Mouse (Mus musculus): ENCODE results near the gene Agbl4. TPM values are rescaled to one million over a fixed set of nuclear protein-coding genes. Genes with fewer than 3 reads are reported as not detected.
A peak's percentile ranks its signal among the peaks of the same experiment; 100 is the strongest.

The Agbl4 gene
- polyA plus RNA-seq, 1 experiment: 0.21 TPM

GRCm38 (mm10) chr4:111624914-111625313, 1227.5 kb downstream of the Agbl4 start:
- DNase-seq: no peak
- TF ChIP-seq POLR2A (IDR thresholded peaks at IDR 0.05; ENCODE audit: borderline replicate concordance, extremely low read depth, low read depth, low read length): no peak
- TF ChIP-seq CTCF (IDR thresholded peaks at IDR 0.05; ENCODE audit: insufficient read depth, low read length): no peak
- no peaks in the 10 kb centered on the region for H3K4me1 ChIP-seq (ENCODE audit: control insufficient read depth, insufficient read depth, low read length)
- H3K4me3 ChIP-seq (replicated peaks; ENCODE audit: extremely low read depth, low read depth, low read length): no peak overlapping the region
- WGBS: 37% methylated on average over 5 of the region's 5 CpGs

- 37% methylated on average over 8 of the region's 8 CpGs for WGBS
- DNase-seq: peak; percentile 59
- Histone ChIP-seq H3K4me3 (replicated peaks; ENCODE audit: extremely low read depth, low read depth, low read length) (no peak overlapping the region), H3K4me1 (ENCODE audit: control insufficient read depth, insufficient read depth, low read length) (no peaks in the 10 kb centered on the region)
- TF ChIP-seq CTCF (IDR thresholded peaks at IDR 0.05; ENCODE audit: insufficient read depth, low read length): peak; percentile 72
- no peak for TF ChIP-seq POLR2A (IDR thresholded peaks at IDR 0.05; ENCODE audit: borderline replicate concordance, extremely low read depth, low read depth, low read length)
These were observed 1228.8 kb downstream of the Agbl4 start for GRCm38 (mm10) chr4:111626118-111626830.

- Histone ChIP-seq H3K4me3 (replicated peaks; ENCODE audit: extremely low read depth, low read depth, low read length) (no peak overlapping the region), H3K4me1 (ENCODE audit: control insufficient read depth, insufficient read depth, low read length) (no peaks in the 10 kb centered on the region)
- no peak for DNase-seq
- WGBS: 77% methylated on average over 1 of the region's 1 CpGs
- no peak for TF ChIP-seq CTCF (IDR thresholded peaks at IDR 0.05; ENCODE audit: insufficient read depth, low read length)
- no peak for TF ChIP-seq POLR2A (IDR thresholded peaks at IDR 0.05; ENCODE audit: borderline replicate concordance, extremely low read depth, low read depth, low read length)
These were observed 1235.2 kb downstream of the Agbl4 start for GRCm38 (mm10) chr4:111632615-111633014.

GRCm38 (mm10) chr4:111635538-111636124, 1238.2 kb downstream of the Agbl4 start:
- no peak for DNase-seq
- 85% methylated on average over 3 of the region's 3 CpGs for WGBS
- Histone ChIP-seq H3K4me1 (ENCODE audit: control insufficient read depth, insufficient read depth, low read length) (no peaks in the 10 kb centered on the region), H3K4me3 (replicated peaks; ENCODE audit: extremely low read depth, low read depth, low read length) (no peak overlapping the region)
- TF ChIP-seq POLR2A (IDR thresholded peaks at IDR 0.05; ENCODE audit: borderline replicate concordance, extremely low read depth, low read depth, low read length): no peak
- TF ChIP-seq CTCF (IDR thresholded peaks at IDR 0.05; ENCODE audit: insufficient read depth, low read length): no peak

- 88% methylated on average over 5 of the region's 5 CpGs for WGBS
- TF ChIP-seq CTCF (IDR thresholded peaks at IDR 0.05; ENCODE audit: insufficient read depth, low read length): no peak
- TF ChIP-seq POLR2A (IDR thresholded peaks at IDR 0.05; ENCODE audit: borderline replicate concordance, extremely low read depth, low read depth, low read length): no peak
- no peak for DNase-seq
- H3K4me1 ChIP-seq (ENCODE audit: control insufficient read depth, insufficient read depth, low read length): no peaks in the 10 kb centered on the region
- no peak overlapping the region for H3K4me3 ChIP-seq (replicated peaks; ENCODE audit: extremely low read depth, low read depth, low read length)
These were observed 1241.7 kb downstream of the Agbl4 start for GRCm38 (mm10) chr4:111638948-111639708.

- TF ChIP-seq CTCF (IDR thresholded peaks at IDR 0.05; ENCODE audit: insufficient read depth, low read length) (no peak), POLR2A (IDR thresholded peaks at IDR 0.05; ENCODE audit: borderline replicate concordance, extremely low read depth, low read depth, low read length) (no peak)
- no peak for DNase-seq
- H3K4me3 ChIP-seq (replicated peaks; ENCODE audit: extremely low read depth, low read depth, low read length): no peak overlapping the region
- no peaks in the 10 kb centered on the region for H3K4me1 ChIP-seq (ENCODE audit: control insufficient read depth, insufficient read depth, low read length)
- WGBS: 60% methylated on average over 6 of the region's 6 CpGs
These were observed 1247.8 kb downstream of the Agbl4 start for GRCm38 (mm10) chr4:111645117-111645830.

- H3K4me1 ChIP-seq (ENCODE audit: control insufficient read depth, insufficient read depth, low read length): no peaks in the 10 kb centered on the region
- WGBS: 31% methylated on average over 1 of the region's 1 CpGs
- no peak overlapping the region for H3K4me3 ChIP-seq (replicated peaks; ENCODE audit: extremely low read depth, low read depth, low read length)
- TF ChIP-seq POLR2A (IDR thresholded peaks at IDR 0.05; ENCODE audit: borderline replicate concordance, extremely low read depth, low read depth, low read length) (no peak), CTCF (IDR thresholded peaks at IDR 0.05; ENCODE audit: insufficient read depth, low read length) (no peak)
- no peak for DNase-seq
These were observed 1248.3 kb downstream of the Agbl4 start for GRCm38 (mm10) chr4:111645831-111646166.

GRCm38 (mm10) chr4:111653451-111653850, 1256.0 kb downstream of the Agbl4 start:
- WGBS: 53% methylated on average over 1 of the region's 1 CpGs
- TF ChIP-seq CTCF (IDR thresholded peaks at IDR 0.05; ENCODE audit: insufficient read depth, low read length): no peak
- no peak for TF ChIP-seq POLR2A (IDR thresholded peaks at IDR 0.05; ENCODE audit: borderline replicate concordance, extremely low read depth, low read depth, low read length)

GRCm38 (mm10) chr4:111663730-111664129, 1266.3 kb downstream of the Agbl4 start:
- no peak overlapping the region for H3K4me3 ChIP-seq (replicated peaks; ENCODE audit: extremely low read depth, low read depth, low read length)
- H3K4me1 ChIP-seq (ENCODE audit: control insufficient read depth, insufficient read depth, low read length): peaks cover 4% of the 10 kb centered on the region; the same call in 1 of the 2 replicates
- WGBS: 12% methylated on average over 1 of the region's 1 CpGs
- TF ChIP-seq CTCF (IDR thresholded peaks at IDR 0.05; ENCODE audit: insufficient read depth, low read length): no peak
- TF ChIP-seq POLR2A (IDR thresholded peaks at IDR 0.05; ENCODE audit: borderline replicate concordance, extremely low read depth, low read depth, low read length): no peak
- DNase-seq: no peak

More at GRCm38 (mm10) chr4:111653451-111653850, 1256.0 kb downstream of the Agbl4 start:
- H3K4me1 ChIP-seq (ENCODE audit: control insufficient read depth, insufficient read depth, low read length): no peaks in the 10 kb centered on the region
- DNase-seq: no peak
- H3K4me3 ChIP-seq (replicated peaks; ENCODE audit: extremely low read depth, low read depth, low read length): no peak overlapping the region
